Mouse (Mus musculus) liver, adult 2 months (tissue): Measurements from ENCODE around the gene Cubn. TPM values are rescaled to one million over a fixed set of nuclear protein-coding genes. Genes with fewer than 3 reads are reported as not detected.

Experiments
- DNase-seq: peaks from one replicate; pipeline ENCODE4 v3.0.0-alpha.2; 2011; ENCODE audit warnings: low read depth, low spot score; ENCODE audit errors: extremely low read depth
- H3K27ac ChIP-seq: fragments of 200-500 bp; replicated peaks from 2 replicates; pipeline ENCODE4 v1.5.1; 2012; ENCODE audit warnings: low read depth, mild to moderate bottlenecking, control low read depth, inconsistent platforms, low read length; ENCODE audit not compliant: insufficient read depth
- H3K27me3 ChIP-seq: fragments of 200-500 bp; 2 replicates; pipeline ENCODE4 v1.6.1; 2012; ENCODE audit warnings: mild to moderate bottlenecking, moderate library complexity, low read length, inconsistent platforms; ENCODE audit not compliant: control insufficient read depth, insufficient read depth
- H3K36me3 ChIP-seq: fragments of 200-500 bp; 2 replicates; pipeline ENCODE4 v1.6.1; 2012; ENCODE audit warnings: low read length, inconsistent platforms; ENCODE audit not compliant: control insufficient read depth, insufficient read depth
- H3K4me1 ChIP-seq: fragments of 200-500 bp; 2 replicates; pipeline ENCODE4 v1.6.1; 2011; ENCODE audit warnings: low read length; ENCODE audit not compliant: control insufficient read depth, insufficient read depth
- H3K4me3 ChIP-seq: fragments of 200-500 bp; 2 replicates; pipeline ENCODE4 v1.5.1; 2011; ENCODE audit warnings: low read depth, mild to moderate bottlenecking, control low read depth, low read length, moderate library complexity; ENCODE audit not compliant: insufficient read depth
- H3K79me2 ChIP-seq: fragments of 200-500 bp; 2 replicates; pipeline ENCODE4 v1.6.1; 2012; ENCODE audit warnings: inconsistent platforms, mild to moderate bottlenecking, low read length, moderate library complexity; ENCODE audit not compliant: control insufficient read depth, insufficient read depth
- H3K9ac ChIP-seq: fragments of 200-500 bp; 2 replicates; pipeline ENCODE4 v1.6.1; 2012; ENCODE audit warnings: low read depth, mild to moderate bottlenecking, control low read depth, inconsistent platforms, low read length
- CTCF ChIP-seq: fragments of 200-500 bp; IDR thresholded peaks from 2 replicates; pipeline ENCODE4 v1.5.1; 2011; ENCODE audit warnings: low read depth, low read length, control low read depth
- POLR2A ChIP-seq: fragments of 200-500 bp; IDR thresholded peaks from 2 replicates; pipeline ENCODE4 v1.6.1; 2011; ENCODE audit warnings: low read length, control low read depth; ENCODE audit not compliant: insufficient read depth; ENCODE audit errors: extremely low read depth
- WGBS: fragments of 180-500 bp; shearing (Covaris S2); methylation state at CpG from one replicate; pipeline ENCODE4 v1.1.7; 2018; 5-methylcytosine and 5-hydroxymethylcytosine counted together
- polyA plus RNA-seq: library from polyadenylated mRNA; depleted of rRNA; stranded (reverse); fragments of >200 nt; gene quantifications from 2 replicates; pipeline ENCODE4 v1.2.3, GENCODE M21; 2012
- total RNA-seq: library from RNA; depleted of rRNA; stranded (reverse); fragments of >200 nt; gene quantifications from 2 replicates; pipeline ENCODE4 v1.2.3, GENCODE M21; 2014

The Cubn gene
- total and polyA plus RNA-seq, 2 experiments = not detected

- no peaks in the 10 kb centered on the region for H3K79me2 ChIP-seq
- no peak overlapping the region for H3K9ac ChIP-seq
- no peak overlapping the region for H3K4me3 ChIP-seq
- H3K4me1 ChIP-seq = peaks cover 3% of the 10 kb centered on the region; the same call in 1 of the 2 replicates
- DNase-seq = no peak
- TF ChIP-seq CTCF = no peak
- TF ChIP-seq POLR2A = no peak
- H3K36me3 ChIP-seq = no peaks in the 10 kb centered on the region
- H3K27ac ChIP-seq = no peak overlapping the region
- H3K27me3 ChIP-seq = no peaks in the 10 kb centered on the region
- 79% methylated on average over 5 of the region's 5 CpGs for WGBS
Observed at GRCm38 (mm10) chr2:13410660-13411059, 81.0 kb downstream of the Cubn start.

- Histone ChIP-seq H3K4me3 (no peak overlapping the region), H3K4me1 (peaks cover 3% of the 10 kb centered on the region; the same call in 1 of the 2 replicates), H3K27ac (no peak overlapping the region), H3K9ac (no peak overlapping the region), H3K36me3 (no peaks in the 10 kb centered on the region), H3K27me3 (no peaks in the 10 kb centered on the region), H3K79me2 (no peaks in the 10 kb centered on the region)
- WGBS = 85% methylated on average over 2 of the region's 2 CpGs
- TF ChIP-seq CTCF (no peak), POLR2A (no peak)
- DNase-seq = no peak
Observed at GRCm38 (mm10) chr2:13409767-13410519, 81.7 kb downstream of the Cubn start.

- Histone ChIP-seq H3K4me1 (no peaks in the 10 kb centered on the region), H3K36me3 (no peaks in the 10 kb centered on the region), H3K79me2 (no peaks in the 10 kb centered on the region), H3K9ac (no peak overlapping the region), H3K4me3 (no peak overlapping the region), H3K27ac (no peak overlapping the region), H3K27me3 (no peaks in the 10 kb centered on the region)
- TF ChIP-seq CTCF (no peak), POLR2A (no peak)
- no peak for DNase-seq
- 83% methylated on average over 3 of the region's 3 CpGs for WGBS
Observed at GRCm38 (mm10) chr2:13408333-13408732, 83.3 kb downstream of the Cubn start.

GRCm38 (mm10) chr2:13407698-13408097 is 83.9 kb downstream of the Cubn start:
- TF ChIP-seq POLR2A (no peak), CTCF (no peak)
- Histone ChIP-seq H3K4me1 (no peaks in the 10 kb centered on the region), H3K36me3 (no peaks in the 10 kb centered on the region), H3K27ac (no peak overlapping the region), H3K4me3 (no peak overlapping the region), H3K27me3 (no peaks in the 10 kb centered on the region), H3K79me2 (no peaks in the 10 kb centered on the region), H3K9ac (no peak overlapping the region)
- no peak for DNase-seq

- Histone ChIP-seq H3K27ac (no peak overlapping the region), H3K36me3 (no peaks in the 10 kb centered on the region), H3K4me1 (no peaks in the 10 kb centered on the region), H3K27me3 (no peaks in the 10 kb centered on the region), H3K9ac (no peak overlapping the region), H3K4me3 (no peak overlapping the region), H3K79me2 (no peaks in the 10 kb centered on the region)
- TF ChIP-seq POLR2A (no peak), CTCF (no peak)
- WGBS = 64% methylated on average over 5 of the region's 5 CpGs
- DNase-seq = no peak
Observed at GRCm38 (mm10) chr2:13407272-13407671, 84.3 kb downstream of the Cubn start.

GRCm38 (mm10) chr2:13404986-13405678 is 86.5 kb downstream of the Cubn start:
- no peak for DNase-seq
- no peaks in the 10 kb centered on the region for H3K27me3 ChIP-seq
- H3K79me2 ChIP-seq = no peaks in the 10 kb centered on the region
- no peak for TF ChIP-seq POLR2A
- no peak for TF ChIP-seq CTCF
- no peak overlapping the region for H3K9ac ChIP-seq
- no peak overlapping the region for H3K27ac ChIP-seq
- no peaks in the 10 kb centered on the region for H3K36me3 ChIP-seq
- no peak overlapping the region for H3K4me3 ChIP-seq
- WGBS = 76% methylated on average over 5 of the region's 5 CpGs
- no peaks in the 10 kb centered on the region for H3K4me1 ChIP-seq
